Mouse (Mus musculus) heart, postnatal 0 days (tissue): ENCODE measurements around the gene Pcsk5.

Experiments used
- CTCF ChIP-seq: IDR thresholded peaks from 2 replicates; pipeline ENCODE4 v1.5.1; 2016; ENCODE audit warnings: antibody characterized with exemption, control low read depth, low read depth
- EP300 ChIP-seq: IDR thresholded peaks from 2 replicates; pipeline ENCODE4 v1.6.1; 2016; ENCODE audit warnings: antibody characterized with exemption, low read depth

DNA sequence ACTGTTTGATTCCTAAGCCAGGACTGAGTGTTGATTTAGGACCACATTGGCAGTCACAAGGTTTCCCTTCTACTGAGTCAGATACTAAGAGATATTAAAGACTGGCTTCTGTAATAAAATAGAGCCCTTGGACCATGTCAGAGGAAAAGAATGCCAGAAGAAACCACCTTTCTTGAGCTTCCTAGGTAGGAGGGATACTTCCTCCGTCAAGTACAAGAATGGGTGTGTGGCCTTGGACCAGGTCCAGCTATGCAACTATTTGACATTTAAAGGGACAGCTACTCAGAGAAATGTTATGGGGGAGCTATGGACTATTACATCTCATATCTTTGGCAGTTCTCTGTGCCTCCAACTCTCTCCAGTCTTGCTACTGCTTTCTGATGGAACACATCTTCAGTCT is 244.6 kb downstream of the Pcsk5 start:
- no peak for TF ChIP-seq EP300
- no peak for TF ChIP-seq CTCF
